Mouse (Mus musculus) cortical plate, adult 2 months (tissue): ENCODE results near the gene Mtmr2. TPM values are rescaled to one million over a fixed set of nuclear protein-coding genes. Genes with fewer than 3 reads are reported as not detected.
"Not testable (repeated sequence)": the region's sequence is repeated elsewhere in the genome, so short reads cannot be mapped to it uniquely, and the experiment has no call there.

Experiments used
- H3K27ac ChIP-seq: fragments of 200-500 bp; 2 replicates; pipeline ENCODE4 v1.5.1; 2012; ENCODE audit warnings: low read length, control low read depth, inconsistent platforms; ENCODE audit not compliant: insufficient read depth
- H3K4me1 ChIP-seq: fragments of 200-500 bp; 2 replicates; pipeline ENCODE4 v1.6.1; 2011; ENCODE audit warnings: low read length; ENCODE audit not compliant: control insufficient read depth, insufficient read depth
- H3K4me3 ChIP-seq: fragments of 200-500 bp; 2 replicates; pipeline ENCODE4 v1.5.1; 2011; ENCODE audit warnings: mild to moderate bottlenecking, low read length, control low read depth; ENCODE audit not compliant: insufficient read depth
- CTCF ChIP-seq: fragments of 200-500 bp; IDR thresholded peaks from 2 replicates; pipeline ENCODE4 v1.5.1; 2011; ENCODE audit warnings: mild to moderate bottlenecking, control low read depth, low read length; ENCODE audit not compliant: insufficient read depth; ENCODE audit errors: extremely low read depth
- POLR2A ChIP-seq: fragments of 200-500 bp; IDR thresholded peaks from 2 replicates; pipeline ENCODE4 v1.6.1; 2011; ENCODE audit warnings: mild to moderate bottlenecking, low read length, control low read depth; ENCODE audit not compliant: insufficient read depth; ENCODE audit errors: extremely low read depth
- polyA plus RNA-seq: library from polyadenylated mRNA; depleted of rRNA; stranded (reverse); fragments of >200 nt; gene quantifications from 2 replicates; pipeline ENCODE4 v1.2.3, GENCODE M21; 2012

Gene Mtmr2
- polyA plus RNA-seq, 1 experiment: 29.9 TPM

- H3K27ac ChIP-seq: peak overlapping the region; percentile 89
- TF ChIP-seq CTCF (no peak), POLR2A (peak; percentile 82)
- H3K4me3 ChIP-seq: peak overlapping the region; percentile 71
- H3K4me1 ChIP-seq: peaks cover 2% of the 10 kb centered on the region; the same call in 1 of the 2 replicates
These were observed 826 bp downstream of the Mtmr2 start for GRCm38 (mm10) chr9:13748798-13749674.

GRCm38 (mm10) chr9:13749675-13749998, 1.4 kb downstream of the Mtmr2 start:
- Histone ChIP-seq H3K4me1 (peaks cover 2% of the 10 kb centered on the region; the same call in 1 of the 2 replicates), H3K4me3 (peak overlapping the region; percentile 71), H3K27ac (peak overlapping the region; percentile 89; the same call in 1 of the 2 replicates)
- TF ChIP-seq CTCF: no peak
- no peak for TF ChIP-seq POLR2A

- Histone ChIP-seq H3K4me1 (peaks cover 2% of the 10 kb centered on the region; the same call in 1 of the 2 replicates), H3K27ac (no peak overlapping the region), H3K4me3 (no peak overlapping the region)
- no peak for TF ChIP-seq CTCF
- no peak for TF ChIP-seq POLR2A
These were observed 4.3 kb downstream of the Mtmr2 start for GRCm38 (mm10) chr9:13752543-13752942.

- no peak for TF ChIP-seq POLR2A
- no peak for TF ChIP-seq CTCF
- Histone ChIP-seq H3K27ac (no peak overlapping the region), H3K4me3 (no peak overlapping the region), H3K4me1 (no peaks in the 10 kb centered on the region; the same call in 1 of the 2 replicates)
These were observed 12.2 kb downstream of the Mtmr2 start for GRCm38 (mm10) chr9:13760430-13760829.

GRCm38 (mm10) chr9:13765624-13766023, 17.4 kb downstream of the Mtmr2 start:
- H3K27ac ChIP-seq: peak overlapping the region; percentile 92
- no peaks in the 10 kb centered on the region; the same call in 1 of the 2 replicates for H3K4me1 ChIP-seq
- TF ChIP-seq POLR2A: no peak
- TF ChIP-seq CTCF: no peak
- 0 out of 2 replicates have a peak overlapping the region, but pooled peaks have one; percentile 23 for H3K4me3 ChIP-seq

- H3K4me1 ChIP-seq: no peaks in the 10 kb centered on the region; the same call in 1 of the 2 replicates
- TF ChIP-seq POLR2A: peak; percentile 63
- TF ChIP-seq CTCF: no peak
- H3K27ac ChIP-seq: no peak overlapping the region
- no peak overlapping the region for H3K4me3 ChIP-seq
These were observed 18.4 kb downstream of the Mtmr2 start for GRCm38 (mm10) chr9:13766570-13766969.

GRCm38 (mm10) chr9:13774732-13775131, 26.5 kb downstream of the Mtmr2 start:
- Histone ChIP-seq H3K4me3 (no peak overlapping the region), H3K4me1 (peaks cover 2% of the 10 kb centered on the region; the same call in 1 of the 2 replicates), H3K27ac (no peak overlapping the region)
- TF ChIP-seq POLR2A (no peak), CTCF (no peak)

GRCm38 (mm10) chr9:13781985-13782384, 33.8 kb downstream of the Mtmr2 start:
- Histone ChIP-seq H3K4me3 (no peak overlapping the region), H3K27ac (no peak overlapping the region), H3K4me1 (no peaks in the 10 kb centered on the region; the same call in 1 of the 2 replicates)
- TF ChIP-seq CTCF (no peak), POLR2A (no peak)

- H3K27ac ChIP-seq, H3K4me3 ChIP-seq, H3K4me1 ChIP-seq: not testable (repeated sequence)
These were observed 42.7 kb downstream of the Mtmr2 start for GRCm38 (mm10) chr9:13790864-13791263.

- TF ChIP-seq POLR2A (no peak), CTCF (no peak)
- Histone ChIP-seq H3K4me3 (no peak overlapping the region), H3K27ac (no peak overlapping the region), H3K4me1 (no peaks in the 10 kb centered on the region)
These were observed 46.1 kb downstream of the Mtmr2 start for GRCm38 (mm10) chr9:13794302-13794701.
